Mouse (Mus musculus) ES-CJ7 (cell line): ENCODE measurements around the gene Mcm3ap.

Source experiments
- DNase-seq: peaks from one replicate; pipeline ENCODE4 v3.0.0; 2011; ENCODE audit warnings: low read depth, low spot score

The Mcm3ap gene

GRCm38 (mm10) chr10:76495501-76495900 is 26.8 kb downstream of the Mcm3ap start:
- no peak for DNase-seq

DNA sequence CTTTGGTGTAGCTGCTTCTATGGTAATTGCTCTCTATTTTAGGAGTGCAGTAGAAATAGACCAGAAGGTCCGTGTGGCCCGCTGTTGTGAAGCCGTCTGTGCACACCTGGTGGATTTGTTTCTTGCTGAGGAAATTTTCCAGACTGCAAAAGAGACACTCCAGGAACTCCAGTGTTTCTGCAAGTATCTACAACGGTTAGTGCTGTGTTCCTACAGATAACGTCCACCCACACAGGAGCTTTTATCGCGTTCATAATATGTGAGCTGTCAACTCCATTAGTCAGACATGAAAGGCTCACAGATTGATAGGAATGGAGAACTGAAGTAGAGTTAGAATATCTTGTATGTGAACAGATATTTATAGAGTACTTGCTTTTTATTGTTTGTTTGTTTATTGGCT is 27.6 kb downstream of the Mcm3ap start:
- no peak for DNase-seq

DNA sequence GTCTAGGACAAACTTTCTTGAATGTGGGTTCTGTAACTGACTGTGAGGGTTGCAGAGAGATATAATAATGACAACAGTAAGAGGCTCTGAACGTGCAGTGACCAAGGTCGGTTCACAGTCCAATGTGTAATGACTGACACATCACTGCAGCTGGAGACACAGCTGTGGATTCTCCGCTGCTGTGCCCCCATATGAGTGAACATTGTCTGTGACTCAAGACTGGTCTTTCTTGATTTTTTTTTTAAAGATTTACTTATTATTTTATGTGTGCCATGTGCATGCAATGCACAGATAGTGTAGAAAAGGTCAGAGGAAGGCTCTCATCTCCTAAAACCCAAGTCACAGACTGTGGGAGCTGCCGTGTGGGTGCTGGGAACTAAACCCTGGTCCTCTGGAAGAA is 28.8 kb downstream of the Mcm3ap start:
- DNase-seq: no peak

GRCm38 (mm10) chr10:76504271-76504943 is 35.7 kb downstream of the Mcm3ap start:
- DNase-seq: no peak

DNA sequence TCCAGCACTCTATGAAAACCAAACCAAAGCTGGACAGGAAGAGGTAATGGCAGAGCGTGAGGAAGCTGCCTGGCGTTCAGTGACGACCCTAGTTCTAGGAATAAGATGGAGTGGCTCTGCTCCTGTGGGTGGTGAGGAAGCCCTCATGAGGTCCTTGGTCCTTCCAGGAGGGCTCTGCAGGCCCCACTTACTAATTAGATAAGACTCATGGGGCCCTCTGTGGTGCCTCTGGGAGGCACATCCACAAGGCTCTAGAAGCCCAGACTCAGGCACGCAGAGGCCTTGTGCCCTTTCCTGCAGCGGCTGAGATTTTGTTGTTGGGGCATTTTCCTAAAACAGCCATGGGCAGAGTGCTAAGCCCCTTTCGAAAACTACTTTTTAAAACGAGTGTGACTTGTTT is 37.1 kb downstream of the Mcm3ap start:
- DNase-seq: no peak

DNA sequence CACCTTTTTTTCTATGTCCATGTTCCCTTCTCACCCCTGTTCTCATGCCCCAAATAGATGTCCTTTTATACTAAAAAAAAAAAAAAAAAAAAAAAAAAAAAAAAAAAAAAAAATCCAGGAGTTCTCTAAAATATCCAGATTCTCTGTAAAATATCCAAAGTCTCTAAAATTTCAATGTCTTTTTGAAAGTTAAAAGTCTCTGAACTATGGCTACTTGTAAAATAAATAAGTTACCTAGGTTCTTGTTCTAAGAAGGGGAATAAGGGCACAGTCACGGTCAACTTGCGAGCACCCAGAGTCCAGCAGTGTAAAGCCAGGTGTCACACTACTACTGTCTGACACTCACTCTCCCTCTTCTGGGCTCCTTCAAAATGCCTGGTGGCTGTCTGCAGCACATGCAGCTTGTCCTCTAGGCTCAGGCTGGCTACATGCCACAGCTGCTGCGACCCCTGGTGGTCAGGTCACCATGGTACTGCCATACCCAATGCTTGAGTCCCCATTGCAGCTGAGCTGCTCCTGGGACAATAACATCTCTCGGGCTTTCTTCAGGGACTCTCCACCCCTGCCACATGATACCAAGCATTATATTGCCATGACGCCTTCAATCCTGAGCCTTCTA is 44.3 kb downstream of the Mcm3ap start:
- DNase-seq: peak; percentile 94

GRCm38 (mm10) chr10:76530922-76531321 is 62.2 kb downstream of the Mcm3ap start:
- no peak for DNase-seq

DNA sequence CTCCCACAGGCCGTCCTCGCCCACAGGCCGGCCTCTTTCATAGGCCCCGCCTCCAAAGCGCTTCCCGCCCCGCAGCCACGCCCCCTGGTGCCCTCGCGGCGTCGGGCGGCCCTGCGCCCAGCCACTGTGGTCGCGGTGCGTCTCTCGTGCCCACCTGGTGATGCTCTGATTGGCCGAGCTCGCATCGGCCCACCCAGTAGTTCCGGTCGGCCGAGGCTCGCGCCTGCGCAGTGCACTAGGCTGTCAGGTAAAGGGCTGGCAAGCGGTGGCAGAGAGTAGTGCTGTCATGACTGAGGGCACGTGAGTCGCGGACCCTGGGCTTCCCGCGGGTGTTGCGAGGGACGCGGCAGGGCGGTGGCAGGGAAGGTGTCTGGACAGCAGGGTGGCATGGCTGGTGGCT is 62.6 kb downstream of the Mcm3ap start, which contains the start of gene Lss:
Gene Lss (plus strand): TSS at position 214 of the 400 bp plus-strand sequence.
- DNase-seq: peak; percentile 98

DNA sequence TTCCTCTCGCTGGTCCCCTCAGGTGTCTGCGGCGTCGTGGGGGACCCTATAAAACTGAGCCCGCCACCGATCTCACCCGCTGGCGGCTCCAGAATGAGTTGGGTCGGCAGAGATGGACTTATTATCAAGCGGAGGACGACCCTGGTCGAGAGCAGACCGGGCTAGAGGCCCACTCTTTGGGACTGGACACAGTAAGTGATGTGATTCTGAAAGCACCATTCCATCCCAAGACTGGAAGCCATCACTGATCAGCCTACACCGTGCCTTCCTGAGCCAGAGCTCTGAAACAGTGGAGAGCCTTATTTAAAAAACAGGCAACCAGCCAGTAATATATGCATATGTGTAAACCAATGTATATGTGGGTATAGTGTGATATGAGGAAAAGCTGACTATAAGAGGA is 63.1 kb downstream of the Mcm3ap start:
- no peak for DNase-seq

GRCm38 (mm10) chr10:76535526-76535925 is 66.8 kb downstream of the Mcm3ap start:
- DNase-seq: no peak

DNA sequence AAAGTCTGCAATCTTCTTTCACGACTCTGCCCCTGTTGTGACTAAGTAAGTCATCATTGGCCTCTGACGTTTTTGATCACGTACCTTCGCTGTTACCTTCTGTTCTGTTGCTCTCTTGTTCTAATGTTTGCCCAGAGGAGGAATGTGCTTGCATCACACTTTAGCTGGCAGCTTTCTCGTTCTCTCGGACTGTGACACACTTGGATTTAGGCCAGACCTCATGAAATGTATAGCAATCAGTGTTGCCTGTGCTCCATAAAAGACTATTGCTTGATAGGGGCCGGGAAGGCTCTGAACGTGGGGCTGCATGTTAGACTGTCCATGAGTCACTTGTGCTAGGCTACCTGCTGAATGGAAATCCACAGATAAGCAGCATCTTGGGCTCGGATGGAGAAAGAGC is 68.9 kb downstream of the Mcm3ap start:
- no peak for DNase-seq

DNA sequence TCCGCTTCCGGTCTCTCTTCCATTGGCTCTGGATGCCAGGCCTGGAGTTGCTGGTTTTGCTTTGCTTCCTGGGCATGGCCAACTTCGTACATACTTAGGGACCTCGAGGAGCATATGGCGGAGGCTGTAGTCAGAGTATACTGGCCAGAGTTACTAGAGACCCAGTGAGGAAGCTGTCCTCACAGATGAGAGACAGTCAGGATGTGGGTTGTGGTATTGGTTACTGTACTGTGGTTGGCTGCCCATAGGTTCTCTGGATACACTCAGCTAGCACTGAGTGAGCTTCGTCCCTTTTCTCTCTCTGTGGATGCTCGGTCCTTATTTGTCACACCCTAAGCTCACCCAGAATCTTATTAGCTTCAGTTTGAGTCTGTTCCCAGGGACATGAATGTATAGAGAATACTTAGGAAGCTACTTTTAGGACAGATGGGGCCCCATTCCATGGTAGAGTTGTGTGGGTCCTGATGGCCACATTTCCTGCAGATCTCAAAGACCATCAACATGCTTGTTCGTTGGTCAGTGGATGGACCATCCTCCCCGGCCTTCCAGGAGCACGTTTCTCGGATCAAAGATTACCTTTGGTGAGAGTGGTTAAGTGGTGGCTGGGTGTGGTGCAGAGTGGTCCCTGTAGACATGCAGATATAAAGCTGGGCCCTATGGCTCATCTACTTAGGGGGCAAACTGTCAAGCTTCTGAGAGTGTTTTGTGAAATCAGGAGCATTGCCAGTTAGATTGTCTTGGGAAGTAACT is 72.8 kb downstream of the Mcm3ap start:
- DNase-seq: no peak

GRCm38 (mm10) chr10:76542636-76543375 is 74.1 kb downstream of the Mcm3ap start:
- DNase-seq: no peak

- no peak for DNase-seq
These were observed 77.8 kb downstream of the Mcm3ap start for GRCm38 (mm10) chr10:76546566-76546965.

DNA sequence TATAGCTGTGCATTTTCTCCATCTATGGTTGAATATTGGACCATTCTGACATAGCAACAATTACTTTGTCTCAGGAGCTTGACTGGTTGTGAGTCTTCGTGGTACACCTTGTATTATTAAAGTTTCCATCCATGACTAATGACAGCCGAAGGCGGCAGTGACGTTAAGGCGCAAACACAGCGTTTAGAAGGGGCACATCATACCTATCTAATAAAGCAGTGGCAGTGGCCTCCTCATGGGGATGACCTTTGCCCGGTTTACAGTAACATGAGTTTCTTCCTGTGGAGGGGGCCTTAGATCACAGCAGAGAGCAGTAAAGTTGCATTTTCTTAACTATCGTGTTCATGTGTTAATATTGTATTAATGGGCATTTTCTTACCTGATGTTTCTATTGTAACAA is 79.5 kb downstream of the Mcm3ap start:
- DNase-seq: no peak

- DNase-seq: peak; percentile 49
These were observed 81.7 kb downstream of the Mcm3ap start for GRCm38 (mm10) chr10:76550458-76550857.

DNA sequence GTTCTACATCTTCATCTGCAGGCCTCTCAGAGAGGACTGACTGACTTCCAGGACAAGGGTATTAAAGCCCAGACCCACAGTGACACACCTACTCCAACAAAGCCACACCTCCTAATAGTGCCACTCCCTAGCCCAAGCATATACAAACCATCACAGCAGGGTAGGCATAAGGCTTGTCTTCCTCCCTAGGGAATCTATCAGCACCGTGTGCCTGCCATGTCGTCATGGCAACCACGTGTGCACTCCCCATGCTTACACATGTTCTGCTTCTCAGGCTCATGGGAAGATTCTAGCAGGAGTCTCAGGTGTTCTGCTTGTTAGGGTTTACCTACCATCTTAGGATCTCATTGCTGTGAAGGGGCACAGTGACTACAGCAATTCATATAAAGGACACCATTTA is 82.8 kb downstream of the Mcm3ap start:
- DNase-seq: no peak

DNA sequence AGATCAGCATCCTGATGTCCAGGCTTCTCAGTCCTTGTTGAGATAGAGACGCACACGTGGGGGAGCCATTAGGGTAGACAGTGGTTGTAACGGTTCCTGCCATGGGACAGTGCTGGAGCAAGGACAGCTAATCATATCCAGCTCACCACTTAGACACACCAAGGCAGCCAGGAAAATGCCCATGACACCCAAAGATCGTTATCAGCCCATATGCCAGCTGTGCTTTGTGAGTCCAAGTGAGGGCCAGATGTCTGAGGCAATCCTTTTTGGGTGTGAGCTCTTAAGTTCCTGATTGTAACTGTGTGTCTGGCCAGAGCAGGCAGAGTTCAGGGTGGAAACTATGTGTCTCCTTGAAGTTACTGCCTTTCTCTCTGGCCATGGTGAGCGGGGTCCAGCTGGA is 85.3 kb downstream of the Mcm3ap start:
- DNase-seq: no peak

- no peak for DNase-seq
These were observed 93.2 kb downstream of the Mcm3ap start, which contains the start of gene Spatc1l for GRCm38 (mm10) chr10:76561972-76562371. TSS of gene Spatc1l (plus strand) at chr10:76562272.
